ENCODE assay signal across 8 mouse cellular contexts in genomic region chr5:47983746-47984583, GRCm38 (mm10). TPM values are rescaled to one million over a fixed set of nuclear protein-coding genes. Genes with fewer than 3 reads are reported as not detected.
DNase-seq lines count a peak whose midpoint lies in the region; ATAC-seq and TF ChIP-seq lines count a peak whose summit lies in the region.

No protein-coding gene starts in this region.

- DNase-seq in left cerebral cortex, adult 18-20 months (ENCODE audit: low spot score in 2 of 2): peak; percentile 9 to 30
- DNase-seq in left cerebral cortex, adult 9 months (ENCODE audit: low spot score in 2 of 2): no peak
- DNase-seq in embryo, embryonic 10.5 days (ENCODE audit: low spot score): peak; percentile 75
- DNase-seq in kidney, postnatal 0 days (ENCODE audit: low spot score): peak; percentile 49
- peak; percentile 46 for DNase-seq in lung, postnatal 0 days (ENCODE audit: low spot score)
- DNase-seq in right cerebral cortex, postnatal 4 days: peak; percentile 23
- DNase-seq in ovary, adult 18-20 months (ENCODE audit: low spot score): no peak

- no peaks in the 10 kb centered on the region for H3K9me3 ChIP-seq in heart, embryonic 15.5 days (replicated peaks)
- no peaks in the 10 kb centered on the region for H3K9me3 ChIP-seq in kidney, postnatal 0 days (replicated peaks; ENCODE audit: low read length)
- no peaks in the 10 kb centered on the region for H3K9me3 ChIP-seq in lung, postnatal 0 days (ENCODE audit: low read length)

- under 1% methylated on average over 38 of the region's 38 CpGs for WGBS in heart, embryonic 15.5 days
- WGBS in kidney, postnatal 0 days: under 1% methylated on average over 38 of the region's 38 CpGs
- WGBS in lung, postnatal 0 days: 1% methylated on average over 38 of the region's 38 CpGs

- H3K4me1 ChIP-seq in heart, embryonic 15.5 days (replicated peaks): peaks cover 30% of the 10 kb centered on the region
- H3K4me1 ChIP-seq in kidney, postnatal 0 days (replicated peaks; ENCODE audit: insufficient read depth, low read length): peaks cover 16% of the 10 kb centered on the region; the same call in 1 of the 2 replicates
- H3K4me1 ChIP-seq in lung, postnatal 0 days (ENCODE audit: insufficient read depth, low read depth, low read length): peaks cover 15% of the 10 kb centered on the region; the same call in 1 of the 2 replicates

- peak overlapping the region; percentile 79 for H3K27ac ChIP-seq in heart, embryonic 15.5 days
- H3K27ac ChIP-seq in kidney, postnatal 0 days: 0 out of 2 replicates have a peak overlapping the region, but pooled peaks have one; percentile 11
- H3K27ac ChIP-seq in lung, postnatal 0 days (ENCODE audit: low read length): no peak overlapping the region

- H3K9ac ChIP-seq in heart, embryonic 15.5 days: peak overlapping the region; percentile 74
- H3K9ac ChIP-seq in kidney, postnatal 0 days (ENCODE audit: low read depth, low read length): peak overlapping the region; percentile 64
- peak overlapping the region; percentile 26; the same call in 1 of the 2 replicates for H3K9ac ChIP-seq in lung, postnatal 0 days (replicated peaks; ENCODE audit: low read depth)

- no peaks in the 10 kb centered on the region for H3K36me3 ChIP-seq in heart, embryonic 15.5 days
- no peaks in the 10 kb centered on the region for H3K36me3 ChIP-seq in kidney, postnatal 0 days (ENCODE audit: insufficient read depth, low read length)
- H3K36me3 ChIP-seq in lung, postnatal 0 days (ENCODE audit: insufficient read depth, low read length): no peaks in the 10 kb centered on the region

- ATAC-seq in heart, embryonic 15.5 days (replicated peaks; ENCODE audit: insufficient number of reproducible peaks, insufficient read depth, low FRiP score, low read depth): peak; percentile 10; the same call in 1 of the 2 replicates
- ATAC-seq in kidney, postnatal 0 days (replicated peaks; ENCODE audit: low FRiP score, low read depth): peak; percentile 11; the same call in 1 of the 2 replicates
- ATAC-seq in lung, postnatal 0 days: peak; percentile 18

- H3K27me3 ChIP-seq in heart, embryonic 15.5 days: peaks cover 22% of the 10 kb centered on the region
- H3K27me3 ChIP-seq in kidney, postnatal 0 days (ENCODE audit: insufficient read depth, low read length): no peaks in the 10 kb centered on the region
- no peaks in the 10 kb centered on the region for H3K27me3 ChIP-seq in lung, postnatal 0 days (replicated peaks; ENCODE audit: insufficient read depth, low read length)

- TF ChIP-seq EP300 in lung, postnatal 0 days (IDR thresholded peaks at IDR 0.05): no peak

- H3K4me3 ChIP-seq in heart, embryonic 15.5 days: peak overlapping the region; percentile 65
- H3K4me3 ChIP-seq in kidney, postnatal 0 days (replicated peaks; ENCODE audit: low read depth, low read length): peak overlapping the region; percentile 59
- H3K4me3 ChIP-seq in lung, postnatal 0 days (ENCODE audit: low read depth, low read length): peak overlapping the region; percentile 69

- peak overlapping the region; percentile 96 for H3K4me2 ChIP-seq in heart, embryonic 15.5 days
- H3K4me2 ChIP-seq in kidney, postnatal 0 days (ENCODE audit: low read length): peak overlapping the region; percentile 79
- H3K4me2 ChIP-seq in lung, postnatal 0 days (replicated peaks; ENCODE audit: low read depth, low read length): peak overlapping the region; percentile 96

- no peak for TF ChIP-seq CTCF in kidney, postnatal 0 days (IDR thresholded peaks at IDR 0.05; ENCODE audit: low read depth)
- no peak for TF ChIP-seq CTCF in lung, postnatal 0 days (IDR thresholded peaks at IDR 0.05)

RNA-seq across cellular contexts. Expression of gene Slit2, which starts 1.0 kb away (rescaled TPM):
- 10 to 100 TPM; 23.5 to 24.3 TPM for total RNA-seq in left cerebral cortex, adult 18-20 months (2021)
- polyA plus RNA-seq in heart, embryonic 15.5 days (2015; fragmentation: Nextera tagmentation; extraction: Ambion mirVana): 20.6 and 27.9 TPM in 2 replicates
- polyA plus RNA-seq in kidney, postnatal 0 days (2015; fragmentation: Nextera tagmentation; extraction: Ambion mirVana): 18.3 and 20.2 TPM in 2 replicates
- polyA plus RNA-seq in lung, postnatal 0 days (2015; fragmentation: Nextera tagmentation; extraction: Ambion mirVana): 30.7 and 33.6 TPM in 2 replicates

Comparison
In these comparisons a context has a peak if more than half of its experiments do, and no peak if none do; other contexts are left out.
1. DNase-seq: peak in left cerebral cortex, adult 18-20 months (2 of 2), embryo, embryonic 10.5 days (single experiment), kidney, postnatal 0 days (single experiment), lung, postnatal 0 days (single experiment) and right cerebral cortex, postnatal 4 days (single experiment); none in left cerebral cortex, adult 9 months (0 of 2) and ovary, adult 18-20 months (single experiment).
2. Peak in every context shown above with its lines, with median percentiles within 50 percentile points of each other: ATAC-seq, H3K4me2 ChIP-seq, H3K4me3 ChIP-seq and H3K9ac ChIP-seq.